Mouse (Mus musculus): ENCODE results near the gene 4632433K11Rik.

- TF ChIP-seq POLR2A (IDR thresholded peaks at IDR 0.05; ENCODE audit: control insufficient read depth, low read depth, low read length) (peak; percentile 42; the same call in 1 of the 2 replicates), CTCF (IDR thresholded peaks at IDR 0.05; ENCODE audit: control insufficient read depth, insufficient read depth, insufficient replicate concordance, low read depth, low read length) (no peak)
Observed at GRCm38 (mm10) chr7:5051193-5052192, 17.6 kb downstream of the 4632433K11Rik start, which contains the start of gene Zfp580.

All from testis, adult 2 months (tissue).